Mouse (Mus musculus) heart, adult 2 months (tissue): ENCODE data around the gene Tmc8.

Experiments
- CTCF ChIP-seq: fragments of 200-600 bp; IDR thresholded peaks from 2 replicates; pipeline ENCODE4 v1.8.1; 2022; ENCODE audit warnings: antibody characterized with exemption, mild to moderate bottlenecking, moderate library complexity
- EP300 ChIP-seq: fragments of 200-500 bp; IDR thresholded peaks from 2 replicates; pipeline ENCODE4 v1.6.1; 2011; ENCODE audit warnings: low read depth, low read length, control low read depth; ENCODE audit not compliant: insufficient read depth
- POLR2A ChIP-seq: fragments of 200-500 bp; IDR thresholded peaks from 2 replicates; pipeline ENCODE4 v1.6.1; 2011; ENCODE audit warnings: mild to moderate bottlenecking, low read depth, low read length, control low read depth; ENCODE audit not compliant: insufficient read depth

DNA sequence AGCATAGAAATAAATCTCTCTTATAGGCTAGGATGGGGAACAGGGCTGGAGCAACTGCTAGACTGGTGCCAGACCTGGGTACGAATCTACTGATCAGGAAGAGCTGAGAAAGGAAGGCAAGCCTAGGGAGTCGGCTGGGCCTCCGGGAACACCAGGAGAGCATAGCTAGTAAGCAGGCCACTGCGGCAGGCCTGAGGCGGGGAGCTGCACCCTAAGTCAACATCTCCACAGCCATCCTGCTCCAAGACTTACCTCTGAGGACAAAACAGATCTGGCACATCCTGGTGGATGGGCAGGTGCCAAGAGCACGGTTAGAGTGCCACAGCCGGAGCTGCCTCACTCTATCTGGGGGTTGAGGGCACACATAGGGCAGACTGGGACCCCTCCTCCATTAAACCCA lies 38.3 kb downstream of the Tmc8 start:
- TF ChIP-seq EP300 (no peak), CTCF (no peak), POLR2A (no peak)
